In the genomic region with DNA sequence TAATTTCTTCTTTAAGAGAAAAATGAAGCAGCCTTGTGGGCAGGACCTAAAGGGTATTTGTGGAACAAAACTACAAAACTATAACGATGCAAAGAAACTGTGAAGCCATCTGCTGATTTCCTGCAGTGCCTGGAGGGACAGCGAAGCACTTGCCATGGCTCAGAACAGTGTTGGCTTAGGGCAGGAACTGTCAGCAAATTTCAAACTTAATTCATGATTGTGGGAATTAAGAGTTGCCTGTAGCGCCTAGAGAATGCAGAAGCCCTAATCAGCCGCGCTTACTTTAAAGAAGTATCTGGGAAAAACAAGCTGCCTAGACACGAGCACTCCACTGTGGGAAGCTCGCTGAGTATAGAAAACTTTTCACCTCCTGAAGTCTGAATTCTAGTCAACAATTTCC, we compare ENCODE assay signal across 24 mouse cellular contexts.
DNase-seq lines count a peak whose midpoint lies in the region; ATAC-seq and TF ChIP-seq lines count a peak whose summit lies in the region.
"Had no signal": no experiment of that assay in that cellular context is flagged by ENCODE, and none has a peak within 500 bp of the region (broad histone marks: within the 10 kb centered on the region; RNA-seq: fewer than 3 reads in every experiment).

No protein-coding gene starts in this region.

- TF ChIP-seq POLR2A in brain, embryonic 14.5 days (IDR thresholded peaks at IDR 0.05; ENCODE audit: borderline replicate concordance, extremely low read depth, insufficient read depth, insufficient read length, poor library complexity, severe bottlenecking), result no peak

- no peak for TF ChIP-seq CTCF in brain, embryonic 14.5 days (IDR thresholded peaks at IDR 0.05; ENCODE audit: borderline replicate concordance, extremely low read depth, insufficient read depth, insufficient read length)

- no peak overlapping the region for H3K27ac ChIP-seq in forebrain, embryonic 14.5 days (ENCODE audit: low read depth, low read length)
- H3K27ac ChIP-seq in forebrain, embryonic 13.5 days, result no peak overlapping the region
- peak overlapping the region; percentile 37; the same call in 1 of the 2 replicates for H3K27ac ChIP-seq in kidney, embryonic 15.5 days
- H3K27ac ChIP-seq: embryonic facial prominence, embryonic 13.5 days; gastrocnemius, adult 2 months; hindbrain, embryonic 14.5 days; limb, embryonic 10.5 days had no signal

- H3K4me2 ChIP-seq in forebrain, embryonic 14.5 days (ENCODE audit: low read length), result no peak overlapping the region
- H3K4me2 ChIP-seq in forebrain, embryonic 13.5 days, result no peak overlapping the region
- no peak overlapping the region for H3K4me2 ChIP-seq in kidney, embryonic 15.5 days
- H3K4me2 ChIP-seq: embryonic facial prominence, embryonic 13.5 days; heart, embryonic 12.5 days; hindbrain, embryonic 14.5 days had no signal

- no peak overlapping the region for H3K9ac ChIP-seq in forebrain, embryonic 14.5 days (ENCODE audit: low read length)
- H3K9ac ChIP-seq in forebrain, embryonic 13.5 days, result no peak overlapping the region
- H3K9ac ChIP-seq in kidney, embryonic 15.5 days, result no peak overlapping the region
- H3K9ac ChIP-seq: embryonic facial prominence, embryonic 13.5 days; heart, embryonic 12.5 days; hindbrain, embryonic 14.5 days; liver, postnatal 0 days had no signal

- no peak for ATAC-seq in forebrain, embryonic 14.5 days
- no peak for ATAC-seq in forebrain, embryonic 13.5 days
- ATAC-seq in kidney, embryonic 15.5 days (replicated peaks; ENCODE audit: low FRiP score), result no peak
- no peak for ATAC-seq in erythroblast, adult 5-6 weeks (replicated peaks; ENCODE audit: low FRiP score, poor library complexity, severe bottlenecking)
- ATAC-seq: intestine, embryonic 16.5 days; liver, postnatal 0 days had no signal

- no peaks in the 10 kb centered on the region for H3K36me3 ChIP-seq in forebrain, embryonic 14.5 days (ENCODE audit: control insufficient read depth, insufficient read depth, low read length)
- no peaks in the 10 kb centered on the region for H3K36me3 ChIP-seq in forebrain, embryonic 13.5 days (ENCODE audit: poor library complexity, severe bottlenecking)
- H3K36me3 ChIP-seq in kidney, embryonic 15.5 days, result no peaks in the 10 kb centered on the region
- H3K36me3 ChIP-seq: embryonic facial prominence, embryonic 13.5 days; G1E; heart, embryonic 12.5 days; limb, embryonic 10.5 days had no signal

- H3K27me3 ChIP-seq in forebrain, embryonic 14.5 days (replicated peaks; ENCODE audit: control insufficient read depth, insufficient read depth, low read length), result no peaks in the 10 kb centered on the region
- no peaks in the 10 kb centered on the region for H3K27me3 ChIP-seq in forebrain, embryonic 13.5 days
- no peaks in the 10 kb centered on the region for H3K27me3 ChIP-seq in kidney, embryonic 15.5 days
- H3K27me3 ChIP-seq: embryonic facial prominence, embryonic 13.5 days; heart, embryonic 12.5 days; megakaryocyte, embryonic 14.5 days had no signal

- H3K9me3 ChIP-seq in forebrain, embryonic 14.5 days (replicated peaks; ENCODE audit: control insufficient read depth, low read length), result no peaks in the 10 kb centered on the region
- no peaks in the 10 kb centered on the region for H3K9me3 ChIP-seq in forebrain, embryonic 13.5 days (replicated peaks)
- H3K9me3 ChIP-seq in kidney, embryonic 15.5 days (replicated peaks), result no peaks in the 10 kb centered on the region
- H3K9me3 ChIP-seq: limb, embryonic 10.5 days had no signal

- H3K4me3 ChIP-seq in forebrain, embryonic 14.5 days (ENCODE audit: low read depth, low read length), result no peak overlapping the region
- no peak overlapping the region for H3K4me3 ChIP-seq in forebrain, embryonic 13.5 days
- no peak overlapping the region for H3K4me3 ChIP-seq in kidney, embryonic 15.5 days (replicated peaks)
- H3K4me3 ChIP-seq: embryonic facial prominence, embryonic 13.5 days; gastrocnemius, adult 2 months; heart, embryonic 12.5 days; limb, embryonic 10.5 days; megakaryocyte, embryonic 14.5 days; myocyte had no signal

- WGBS in forebrain, embryonic 14.5 days, result 17% methylated on average over 7 of the region's 7 CpGs
- 20% methylated on average over 7 of the region's 7 CpGs for WGBS in forebrain, embryonic 13.5 days
- 38% methylated on average over 7 of the region's 7 CpGs for WGBS in kidney, embryonic 15.5 days

- no peaks in the 10 kb centered on the region for H3K4me1 ChIP-seq in forebrain, embryonic 14.5 days (ENCODE audit: control insufficient read depth, insufficient read depth, low read length)
- H3K4me1 ChIP-seq in forebrain, embryonic 13.5 days, result peaks cover 8% of the 10 kb centered on the region; the same call in 1 of the 2 replicates
- H3K4me1 ChIP-seq in kidney, embryonic 15.5 days, result peaks cover 9% of the 10 kb centered on the region; the same call in 1 of the 2 replicates
- H3K4me1 ChIP-seq: megakaryocyte, embryonic 14.5 days had no signal

- DNase-seq in forebrain, embryonic 14.5 days (ENCODE audit: low spot score), result peak; percentile 34
- DNase-seq in kidney, adult 11 months, result no peak
- DNase-seq in brain, embryonic 14.5 days (ENCODE audit: low read depth), result peak; percentile 68
- peak; percentile 54 for DNase-seq in retina, postnatal 1 day
- DNase-seq: adrenal gland, postnatal 14 days; cerebellum, adult 11-12 months; gastrocnemius, adult 2 months; heart, adult 11 months; heart, postnatal 14 days; liver, postnatal 0 days; lung, postnatal 14 days; right cerebral cortex, adult 18-20 months; thymus, postnatal 14 days had no signal
